Mouse (Mus musculus): ENCODE results near the gene Scml4. TPM values are rescaled to one million over a fixed set of nuclear protein-coding genes. Genes with fewer than 3 reads are reported as not detected.

Gene Scml4
- polyA plus RNA-seq, 1 experiment from 2014 or later: 0.15 TPM

GRCm38 (mm10) chr10:42892250-42892649 is 32.1 kb downstream of the Scml4 start:
- H3K9ac ChIP-seq: no peak overlapping the region
- H3K27ac ChIP-seq: no peak overlapping the region
- H3K4me3 ChIP-seq: no peak overlapping the region
- ATAC-seq: no peak
- H3K36me3 ChIP-seq: no peaks in the 10 kb centered on the region
- no peak overlapping the region for H3K4me2 ChIP-seq
- no peaks in the 10 kb centered on the region for H3K4me1 ChIP-seq
- H3K27me3 ChIP-seq (replicated peaks): no peaks in the 10 kb centered on the region
- no peaks in the 10 kb centered on the region for H3K9me3 ChIP-seq (replicated peaks)
- 62% methylated on average over 4 of the region's 4 CpGs for WGBS (ENCODE audit: insufficient replicate concordance)

- no peaks in the 10 kb centered on the region for H3K36me3 ChIP-seq
- no peak for ATAC-seq
- 52% methylated on average over 4 of the region's 4 CpGs for WGBS (ENCODE audit: insufficient replicate concordance)
- no peaks in the 10 kb centered on the region for H3K27me3 ChIP-seq (replicated peaks)
- H3K4me1 ChIP-seq: no peaks in the 10 kb centered on the region
- no peak overlapping the region for H3K4me2 ChIP-seq
- H3K9me3 ChIP-seq (replicated peaks): no peaks in the 10 kb centered on the region
- no peak overlapping the region for H3K4me3 ChIP-seq
- no peak overlapping the region for H3K9ac ChIP-seq
- H3K27ac ChIP-seq: no peak overlapping the region
Measured at GRCm38 (mm10) chr10:42892987-42893386, 32.8 kb downstream of the Scml4 start.

GRCm38 (mm10) chr10:42893857-42894256 is 33.7 kb downstream of the Scml4 start:
- Histone ChIP-seq H3K36me3 (no peaks in the 10 kb centered on the region), H3K27me3 (replicated peaks) (no peaks in the 10 kb centered on the region), H3K4me2 (no peak overlapping the region), H3K9me3 (replicated peaks) (no peaks in the 10 kb centered on the region), H3K4me3 (no peak overlapping the region), H3K27ac (no peak overlapping the region), H3K9ac (no peak overlapping the region), H3K4me1 (no peaks in the 10 kb centered on the region)
- WGBS (ENCODE audit: insufficient replicate concordance): 52% methylated on average over 8 of the region's 8 CpGs
- ATAC-seq: no peak

- H3K27ac ChIP-seq: no peak overlapping the region
- H3K4me2 ChIP-seq: no peak overlapping the region
- no peak overlapping the region for H3K9ac ChIP-seq
- no peaks in the 10 kb centered on the region for H3K4me1 ChIP-seq
- no peak overlapping the region for H3K4me3 ChIP-seq
- 66% methylated on average over 3 of the region's 3 CpGs for WGBS (ENCODE audit: insufficient replicate concordance)
- no peaks in the 10 kb centered on the region for H3K9me3 ChIP-seq (replicated peaks)
- no peaks in the 10 kb centered on the region for H3K27me3 ChIP-seq (replicated peaks)
- ATAC-seq: no peak
- no peaks in the 10 kb centered on the region for H3K36me3 ChIP-seq
Measured at GRCm38 (mm10) chr10:42894263-42894662, 34.1 kb downstream of the Scml4 start.

- Histone ChIP-seq H3K27me3 (replicated peaks) (no peaks in the 10 kb centered on the region), H3K9ac (no peak overlapping the region), H3K27ac (no peak overlapping the region), H3K9me3 (replicated peaks) (no peaks in the 10 kb centered on the region), H3K4me1 (no peaks in the 10 kb centered on the region), H3K4me3 (no peak overlapping the region), H3K36me3 (no peaks in the 10 kb centered on the region), H3K4me2 (no peak overlapping the region)
- no peak for ATAC-seq
- 52% methylated on average over 7 of the region's 7 CpGs for WGBS (ENCODE audit: insufficient replicate concordance)
Measured at GRCm38 (mm10) chr10:42894696-42895095, 34.5 kb downstream of the Scml4 start.

GRCm38 (mm10) chr10:42896621-42897020 is 36.5 kb downstream of the Scml4 start:
- no peak overlapping the region for H3K9ac ChIP-seq
- 62% methylated on average over 3 of the region's 3 CpGs for WGBS (ENCODE audit: insufficient replicate concordance)
- ATAC-seq: no peak
- H3K36me3 ChIP-seq: no peaks in the 10 kb centered on the region
- H3K4me3 ChIP-seq: no peak overlapping the region
- H3K9me3 ChIP-seq (replicated peaks): no peaks in the 10 kb centered on the region
- H3K4me2 ChIP-seq: no peak overlapping the region
- H3K27ac ChIP-seq: no peak overlapping the region
- H3K27me3 ChIP-seq (replicated peaks): no peaks in the 10 kb centered on the region; the same call in 1 of the 2 replicates
- no peaks in the 10 kb centered on the region for H3K4me1 ChIP-seq

- ATAC-seq: no peak
- no peaks in the 10 kb centered on the region for H3K4me1 ChIP-seq
- no peak overlapping the region for H3K27ac ChIP-seq
- 65% methylated on average over 4 of the region's 4 CpGs for WGBS (ENCODE audit: insufficient replicate concordance)
- no peaks in the 10 kb centered on the region for H3K9me3 ChIP-seq (replicated peaks)
- no peak overlapping the region for H3K9ac ChIP-seq
- H3K36me3 ChIP-seq: no peaks in the 10 kb centered on the region
- H3K4me3 ChIP-seq: no peak overlapping the region
- H3K27me3 ChIP-seq (replicated peaks): no peaks in the 10 kb centered on the region; the same call in none of the 2 replicates
- H3K4me2 ChIP-seq: no peak overlapping the region
Measured at GRCm38 (mm10) chr10:42897166-42897565, 37.0 kb downstream of the Scml4 start.

GRCm38 (mm10) chr10:42897632-42898031 is 37.5 kb downstream of the Scml4 start:
- no peaks in the 10 kb centered on the region for H3K36me3 ChIP-seq
- H3K9ac ChIP-seq: no peak overlapping the region
- no peak overlapping the region for H3K27ac ChIP-seq
- 42% methylated on average over 5 of the region's 5 CpGs for WGBS (ENCODE audit: insufficient replicate concordance)
- no peaks in the 10 kb centered on the region; the same call in none of the 2 replicates for H3K27me3 ChIP-seq (replicated peaks)
- H3K4me2 ChIP-seq: no peak overlapping the region
- no peak overlapping the region for H3K4me3 ChIP-seq
- ATAC-seq: no peak
- H3K9me3 ChIP-seq (replicated peaks): no peaks in the 10 kb centered on the region
- no peaks in the 10 kb centered on the region for H3K4me1 ChIP-seq

- Histone ChIP-seq H3K27ac (no peak overlapping the region), H3K9ac (no peak overlapping the region), H3K9me3 (replicated peaks) (no peaks in the 10 kb centered on the region), H3K36me3 (no peaks in the 10 kb centered on the region), H3K4me1 (no peaks in the 10 kb centered on the region), H3K27me3 (replicated peaks) (no peaks in the 10 kb centered on the region; the same call in none of the 2 replicates), H3K4me3 (no peak overlapping the region), H3K4me2 (no peak overlapping the region)
- ATAC-seq: no peak
- WGBS (ENCODE audit: insufficient replicate concordance): 39% methylated on average over 4 of the region's 4 CpGs
Measured at GRCm38 (mm10) chr10:42901361-42901760, 41.2 kb downstream of the Scml4 start.

GRCm38 (mm10) chr10:42903054-42903453 is 42.9 kb downstream of the Scml4 start:
- H3K27me3 ChIP-seq (replicated peaks): no peaks in the 10 kb centered on the region; the same call in none of the 2 replicates
- no peaks in the 10 kb centered on the region for H3K36me3 ChIP-seq
- no peak overlapping the region for H3K27ac ChIP-seq
- no peak overlapping the region for H3K9ac ChIP-seq
- H3K4me3 ChIP-seq: no peak overlapping the region
- no peaks in the 10 kb centered on the region for H3K9me3 ChIP-seq (replicated peaks)
- H3K4me2 ChIP-seq: no peak overlapping the region
- 43% methylated on average over 1 of the region's 1 CpGs for WGBS (ENCODE audit: insufficient replicate concordance)
- no peaks in the 10 kb centered on the region for H3K4me1 ChIP-seq
- ATAC-seq: no peak

GRCm38 (mm10) chr10:42908562-42908961 is 48.4 kb downstream of the Scml4 start:
- Histone ChIP-seq H3K4me2 (no peak overlapping the region), H3K4me3 (no peak overlapping the region), H3K9me3 (replicated peaks) (no peaks in the 10 kb centered on the region), H3K36me3 (no peaks in the 10 kb centered on the region), H3K9ac (no peak overlapping the region), H3K27me3 (replicated peaks) (0 out of 2 replicates have a peak, but pooled peaks cover 5% of the 10 kb centered on the region), H3K4me1 (no peaks in the 10 kb centered on the region; the same call in 1 of the 2 replicates), H3K27ac (no peak overlapping the region)
- WGBS (ENCODE audit: insufficient replicate concordance): 32% methylated on average over 1 of the region's 1 CpGs
- no peak for ATAC-seq

GRCm38 (mm10) chr10:42910567-42910966 is 50.4 kb downstream of the Scml4 start:
- 58% methylated on average over 4 of the region's 4 CpGs for WGBS (ENCODE audit: insufficient replicate concordance)
- ATAC-seq: no peak
- Histone ChIP-seq H3K4me2 (no peak overlapping the region), H3K9me3 (replicated peaks) (no peaks in the 10 kb centered on the region), H3K36me3 (no peaks in the 10 kb centered on the region), H3K4me3 (no peak overlapping the region), H3K27me3 (replicated peaks) (0 out of 2 replicates have a peak, but pooled peaks cover 5% of the 10 kb centered on the region), H3K27ac (no peak overlapping the region), H3K4me1 (peaks cover 6% of the 10 kb centered on the region), H3K9ac (no peak overlapping the region)

- H3K9me3 ChIP-seq (replicated peaks): no peaks in the 10 kb centered on the region
- no peak overlapping the region for H3K9ac ChIP-seq
- H3K36me3 ChIP-seq: no peaks in the 10 kb centered on the region
- WGBS (ENCODE audit: insufficient replicate concordance): 71% methylated on average over 10 of the region's 10 CpGs
- 0 out of 2 replicates have a peak, but pooled peaks cover 8% of the 10 kb centered on the region for H3K27me3 ChIP-seq (replicated peaks)
- no peak overlapping the region for H3K4me3 ChIP-seq
- no peak for ATAC-seq
- H3K4me2 ChIP-seq: no peak overlapping the region
- peaks cover 6% of the 10 kb centered on the region for H3K4me1 ChIP-seq
- no peak overlapping the region for H3K27ac ChIP-seq
Measured at GRCm38 (mm10) chr10:42912056-42912455, 51.9 kb downstream of the Scml4 start.
